Mouse (Mus musculus): ENCODE data around the gene Adra2a.

GRCm38 (mm10) chr19:54048161-54048885, 4.4 kb downstream of the Adra2a start:
- TF ChIP-seq CTCF (IDR thresholded peaks at IDR 0.05; ENCODE audit: extremely low read depth, insufficient read depth, low read length) (no peak), POLR2A (IDR thresholded peaks at IDR 0.05; ENCODE audit: extremely low read depth, insufficient read depth, low read length) (no peak)
